8 mouse cellular contexts compared by ENCODE assay signal in the genomic region with DNA sequence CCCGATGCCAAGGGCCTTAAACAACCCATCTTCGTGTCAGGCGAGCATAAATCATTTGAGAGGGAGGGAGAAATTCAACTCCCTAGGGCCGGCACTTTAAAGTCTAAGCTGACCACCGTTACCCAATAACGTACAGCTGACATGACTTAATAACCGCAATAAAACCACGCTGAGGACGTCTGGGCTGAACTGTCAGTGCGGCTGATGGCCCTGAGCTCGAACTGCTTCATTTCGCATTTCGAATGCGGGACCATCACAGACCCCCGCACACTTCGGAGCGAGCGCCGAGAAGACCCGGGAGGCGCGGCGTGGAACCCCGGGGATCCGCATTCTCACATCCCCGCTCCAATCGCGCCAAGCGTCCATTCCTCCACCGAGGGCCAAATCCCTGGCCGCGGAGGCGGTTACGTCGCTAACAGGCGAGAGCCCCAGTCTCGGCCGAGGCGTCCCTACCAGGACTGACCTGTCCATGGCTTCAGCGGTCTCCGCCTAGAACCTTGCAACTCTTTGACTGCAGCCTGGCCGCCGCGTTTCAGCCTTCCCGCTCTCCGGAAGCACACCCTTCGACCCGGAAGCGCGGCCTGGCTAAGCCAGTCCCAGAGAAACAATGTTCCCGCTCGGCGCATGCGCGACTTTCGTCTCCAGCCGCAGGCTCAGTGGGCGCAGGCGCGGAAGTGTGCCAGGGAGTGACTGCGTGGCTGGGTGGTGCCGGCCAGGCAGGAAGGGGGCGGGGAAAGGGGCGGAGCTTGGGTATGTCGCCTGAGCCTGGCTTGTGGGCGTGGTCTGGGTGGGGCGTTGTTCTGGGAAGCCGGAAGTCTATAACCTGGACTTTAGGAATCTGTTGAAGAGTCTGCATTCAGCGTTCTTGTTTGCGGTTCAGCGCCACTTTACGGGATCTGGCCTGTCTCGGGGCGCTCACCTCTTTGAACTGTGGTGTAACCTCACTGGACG. TPM values are rescaled to one million over a fixed set of nuclear protein-coding genes. Genes with fewer than 3 reads are reported as not detected.
DNase-seq lines count a peak whose midpoint lies in the region; ATAC-seq and TF ChIP-seq lines count a peak whose summit lies in the region.

A gene (minus strand): TSS at position 565 of the 951 bp plus-strand sequence.

- TF ChIP-seq CTCF in E14TG2a.4 (conservative IDR thresholded peaks at IDR 0.05; ENCODE audit: low read length): no peak
- no peak for TF ChIP-seq CTCF in heart, postnatal 0 days (IDR thresholded peaks at IDR 0.05; ENCODE audit: low read depth)
- no peak for TF ChIP-seq CTCF in testis, adult 2 months (IDR thresholded peaks at IDR 0.05; ENCODE audit: control insufficient read depth, insufficient read depth, insufficient replicate concordance, low read depth, low read length)

- peak within 1 kb of the TSS; percentile 69 for H3K27ac ChIP-seq in forebrain, embryonic 12.5 days
- H3K27ac ChIP-seq in heart, postnatal 0 days (ENCODE audit: low read depth): peak within 1 kb of the TSS; percentile 85
- peak within 1 kb of the TSS; percentile 78 for H3K27ac ChIP-seq in liver, embryonic 16.5 days (ENCODE audit: low read length)
- peak within 1 kb of the TSS; percentile 74 for H3K27ac ChIP-seq in neural tube, embryonic 13.5 days (replicated peaks)
- H3K27ac ChIP-seq in testis, adult 2 months (ENCODE audit: control insufficient read depth, insufficient read depth, low read depth, low read length): peak within 1 kb of the TSS; percentile 81

- ATAC-seq in forebrain, embryonic 12.5 days (ENCODE audit: low FRiP score): peak; percentile 99
- peak; percentile 98 for ATAC-seq in heart, postnatal 0 days (ENCODE audit: insufficient read depth, low read depth)
- ATAC-seq in liver, embryonic 16.5 days (ENCODE audit: low read depth): peak; percentile 99
- peak; percentile 97 for ATAC-seq in neural tube, embryonic 13.5 days (ENCODE audit: low read depth)

- peak within 1 kb of the TSS; percentile 80 for H3K9ac ChIP-seq in forebrain, embryonic 12.5 days
- H3K9ac ChIP-seq in heart, postnatal 0 days (replicated peaks; ENCODE audit: low read depth, low read length): peak within 1 kb of the TSS; percentile 84
- peak within 1 kb of the TSS; percentile 74 for H3K9ac ChIP-seq in liver, embryonic 16.5 days (ENCODE audit: low read depth, low read length)
- peak within 1 kb of the TSS; percentile 82 for H3K9ac ChIP-seq in neural tube, embryonic 13.5 days

- H3K4me1 ChIP-seq in E14TG2a.4 (replicated peaks; ENCODE audit: low read depth, low read length): peaks cover 51% of the 10 kb centered on the region
- peaks cover 16% of the 10 kb centered on the region for H3K4me1 ChIP-seq in forebrain, embryonic 12.5 days
- peaks cover 15% of the 10 kb centered on the region for H3K4me1 ChIP-seq in heart, postnatal 0 days (ENCODE audit: control insufficient read depth, insufficient read depth)
- H3K4me1 ChIP-seq in liver, embryonic 16.5 days (ENCODE audit: control insufficient read depth, low read depth, low read length): peaks cover 16% of the 10 kb centered on the region
- H3K4me1 ChIP-seq in neural tube, embryonic 13.5 days (replicated peaks): peaks cover 25% of the 10 kb centered on the region
- peaks cover 8% of the 10 kb centered on the region for H3K4me1 ChIP-seq in testis, adult 2 months (ENCODE audit: control insufficient read depth, insufficient read depth, low read length)

- WGBS in forebrain, embryonic 12.5 days: under 1% methylated on average over 75 of the region's 75 CpGs
- WGBS in heart, postnatal 0 days: under 1% methylated on average over 75 of the region's 75 CpGs
- under 1% methylated on average over 75 of the region's 75 CpGs for WGBS in liver, embryonic 16.5 days (ENCODE audit: insufficient replicate concordance)
- WGBS in neural tube, embryonic 13.5 days: under 1% methylated on average over 75 of the region's 75 CpGs

- H3K9me3 ChIP-seq in E14TG2a.4 (ENCODE audit: low read length): no peaks in the 10 kb centered on the region
- H3K9me3 ChIP-seq in forebrain, embryonic 12.5 days: peaks cover 3% of the 10 kb centered on the region; the same call in 1 of the 2 replicates
- H3K9me3 ChIP-seq in heart, postnatal 0 days (replicated peaks; ENCODE audit: control insufficient read depth, low read length): 0 out of 2 replicates have a peak, but pooled peaks cover 5% of the 10 kb centered on the region
- H3K9me3 ChIP-seq in liver, embryonic 16.5 days (replicated peaks; ENCODE audit: control insufficient read depth, low read length): no peaks in the 10 kb centered on the region
- H3K9me3 ChIP-seq in neural tube, embryonic 13.5 days: 0 out of 2 replicates have a peak, but pooled peaks cover 3% of the 10 kb centered on the region

- H3K27me3 ChIP-seq in E14TG2a.4 (ENCODE audit: insufficient read depth, low read length): no peaks in the 10 kb centered on the region
- no peaks in the 10 kb centered on the region for H3K27me3 ChIP-seq in forebrain, embryonic 12.5 days
- H3K27me3 ChIP-seq in heart, postnatal 0 days (ENCODE audit: control insufficient read depth, insufficient read depth, low read length): no peaks in the 10 kb centered on the region
- H3K27me3 ChIP-seq in liver, embryonic 16.5 days (ENCODE audit: control insufficient read depth, insufficient read depth, low read depth, low read length): no peaks in the 10 kb centered on the region
- no peaks in the 10 kb centered on the region for H3K27me3 ChIP-seq in neural tube, embryonic 13.5 days
- H3K27me3 ChIP-seq in testis, adult 2 months (ENCODE audit: control insufficient read depth, insufficient read depth, low read length): no peaks in the 10 kb centered on the region

- DNase-seq in c-Kit-positive CD71-positive TER-119-positive erythroid progenitor cells, embryonic 14.5 days (ENCODE audit: low spot score): peak; percentile 100
- peak; percentile 99 for DNase-seq in heart, postnatal 0 days (ENCODE audit: low spot score)
- peak; percentile 100 for DNase-seq in kidney, postnatal 4 days

- peaks cover 33% of the 10 kb centered on the region for H3K36me3 ChIP-seq in E14TG2a.4 (ENCODE audit: insufficient read depth, low read length)
- H3K36me3 ChIP-seq in forebrain, embryonic 12.5 days (replicated peaks): peaks cover 12% of the 10 kb centered on the region
- H3K36me3 ChIP-seq in heart, postnatal 0 days (replicated peaks; ENCODE audit: control insufficient read depth, insufficient read depth, low read length): peaks cover 7% of the 10 kb centered on the region
- H3K36me3 ChIP-seq in liver, embryonic 16.5 days (ENCODE audit: control insufficient read depth, insufficient read depth): peaks cover 5% of the 10 kb centered on the region; the same call in 1 of the 2 replicates
- H3K36me3 ChIP-seq in neural tube, embryonic 13.5 days: peaks cover 7% of the 10 kb centered on the region
- H3K36me3 ChIP-seq in testis, adult 2 months (ENCODE audit: control insufficient read depth, insufficient read depth, low read length): no peaks in the 10 kb centered on the region

- TF ChIP-seq EP300 in heart, postnatal 0 days (IDR thresholded peaks at IDR 0.05; ENCODE audit: low read depth): no peak

- TF ChIP-seq POLR2A in testis, adult 2 months (IDR thresholded peaks at IDR 0.05; ENCODE audit: control insufficient read depth, low read depth, low read length): peak; percentile 61

- peak within 1 kb of the TSS; percentile 85 for H3K4me2 ChIP-seq in forebrain, embryonic 12.5 days
- peak within 1 kb of the TSS; percentile 98 for H3K4me2 ChIP-seq in heart, postnatal 0 days (ENCODE audit: low read depth, low read length)
- H3K4me2 ChIP-seq in liver, embryonic 16.5 days (ENCODE audit: low read depth, low read length): peak within 1 kb of the TSS; percentile 81
- peak within 1 kb of the TSS; percentile 72 for H3K4me2 ChIP-seq in neural tube, embryonic 13.5 days

- H3K4me3 ChIP-seq in E14TG2a.4 (replicated peaks; ENCODE audit: low read length): peak within 1 kb of the TSS; percentile 99
- H3K4me3 ChIP-seq in forebrain, embryonic 12.5 days (replicated peaks): peak within 1 kb of the TSS; percentile 82
- peak within 1 kb of the TSS; percentile 96 for H3K4me3 ChIP-seq in heart, postnatal 0 days (ENCODE audit: low read depth, low read length)
- peak within 1 kb of the TSS; percentile 68 for H3K4me3 ChIP-seq in liver, embryonic 16.5 days (ENCODE audit: low read depth, low read length)
- H3K4me3 ChIP-seq in neural tube, embryonic 13.5 days: peak within 1 kb of the TSS; percentile 80
- peak within 1 kb of the TSS; percentile 97 for H3K4me3 ChIP-seq in testis, adult 2 months (ENCODE audit: control insufficient read depth, low read depth, low read length)

RNA-seq across cellular contexts. Expression of the gene that starts here (rescaled TPM):
- 87.5 and 95.3 TPM in 2 replicates for polyA plus RNA-seq in forebrain, embryonic 12.5 days (2016; fragmentation: Nextera tagmentation; extraction: Ambion mirVana)
- 11.4 and 23.6 TPM in 2 replicates for total RNA-seq in heart, postnatal 0 days (2014; rRNA removed; ENCODE audit: low replicate concordance)
- polyA plus RNA-seq in heart, postnatal 0 days (2015; fragmentation: Nextera tagmentation; extraction: Ambion mirVana): 18.6 and 19.1 TPM in 2 replicates
- polyA plus RNA-seq in liver, embryonic 16.5 days (2015; fragmentation: Nextera tagmentation; extraction: Ambion mirVana): 30.0 and 30.3 TPM in 2 replicates
- polyA plus RNA-seq in neural tube, embryonic 13.5 days (2015; fragmentation: Nextera tagmentation; extraction: Ambion mirVana): 36.3 and 42.7 TPM in 2 replicates
- 12.7 and 16.8 TPM in 2 replicates for polyA plus RNA-seq in testis, adult 2 months (2012; rRNA removed)

Comparison
In these comparisons a context has a peak if more than half of its experiments do, and no peak if none do; other contexts are left out.
1. Peak in every context shown above with its lines: DNase-seq, ATAC-seq, H3K4me3 ChIP-seq and H3K27ac ChIP-seq.